Mouse (Mus musculus): Measurements from ENCODE around the gene Prkn.

DNA sequence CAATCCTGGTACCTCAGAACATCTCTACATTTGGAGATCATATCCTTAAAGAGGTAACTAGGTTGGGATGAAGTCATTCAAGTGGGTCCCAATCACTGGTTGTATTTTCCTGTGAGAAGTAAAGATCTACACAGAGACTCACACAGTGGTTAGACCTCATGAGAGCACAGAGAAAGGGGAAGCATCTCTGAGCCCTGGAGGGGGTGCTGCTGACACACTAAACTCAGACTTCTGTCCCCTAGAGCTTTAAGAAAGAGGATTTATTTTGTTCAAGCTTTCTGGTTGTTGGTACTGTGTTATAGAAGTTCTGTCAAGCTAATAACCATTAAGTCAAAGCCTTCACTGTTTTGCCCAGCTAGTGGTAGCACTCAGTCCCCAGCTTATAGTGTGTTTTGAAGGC lies 1259.2 kb downstream of the Prkn start:
- TF ChIP-seq POLR2A (IDR thresholded peaks at IDR 0.05; ENCODE audit: borderline replicate concordance, extremely low read depth, low read depth, low read length) (no peak), CTCF (IDR thresholded peaks at IDR 0.05; ENCODE audit: insufficient read depth, low read length) (no peak)

Data from lung, adult 2 months (tissue).